Mouse (Mus musculus) mouse trophoblast stem cell (cell line): Measurements from ENCODE around the gene Dok3.

Source experiments
- in situ Hi-C, 2 experiments: fragments of 300-500 bp; cut with MseI, MboI; formaldehyde crosslinking; loops; 2 replicates in 1 of 2; 3 replicates in 1 of 2; pipeline ENCODE4 v1.15.1; 2025

The Dok3 gene

DNA sequence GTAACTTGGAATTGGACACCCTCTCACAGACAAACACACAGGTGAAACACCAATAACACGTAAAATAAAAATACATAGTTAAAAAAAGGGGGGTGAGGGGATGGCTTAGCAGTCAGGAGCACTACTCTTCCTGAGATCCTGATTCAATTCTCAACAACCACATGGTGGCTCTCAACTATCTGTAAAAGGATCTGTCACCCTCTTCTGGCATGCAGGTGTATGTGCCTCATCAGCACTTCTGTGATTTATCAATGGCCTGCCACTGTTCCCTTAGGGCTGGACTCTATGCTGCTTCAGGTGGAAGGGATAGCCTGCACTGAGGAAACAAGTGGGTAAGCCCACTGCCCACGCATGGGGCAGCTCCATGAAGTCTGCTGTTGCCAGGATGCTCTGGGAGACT is 11.8 kb upstream of the Dok3 start:
- in situ Hi-C loops: no loop called here

- in situ Hi-C loops: no loop called here
Observed at GRCm38 (mm10) chr13:55536194-55537175, 7.4 kb upstream of the Dok3 start, which contains the start of gene Ddx41. Gene Ddx41, minus strand, starts transcription at chr13:55536658.

DNA sequence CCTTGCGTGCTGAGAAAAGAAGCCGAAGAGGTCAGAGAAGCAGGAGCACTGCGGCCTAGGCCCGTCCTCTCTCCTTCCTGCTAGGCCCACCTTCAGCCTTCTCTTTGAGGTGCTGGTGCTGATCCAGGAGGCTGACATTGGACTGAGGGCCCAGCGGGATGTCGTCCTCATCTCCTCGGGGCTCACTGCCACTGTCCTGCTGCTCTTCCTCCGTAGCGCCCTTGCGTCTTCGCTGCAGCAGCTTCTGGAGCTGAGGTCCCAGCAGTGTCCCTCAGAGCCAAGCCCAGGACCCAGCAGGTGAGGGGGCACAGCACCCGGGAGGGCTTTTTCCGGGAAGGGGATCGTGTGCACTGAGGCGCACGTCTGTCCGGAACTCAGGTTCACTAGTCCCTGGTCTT is 6.7 kb upstream of the Dok3 start:
- in situ Hi-C loops: no loop called here

DNA sequence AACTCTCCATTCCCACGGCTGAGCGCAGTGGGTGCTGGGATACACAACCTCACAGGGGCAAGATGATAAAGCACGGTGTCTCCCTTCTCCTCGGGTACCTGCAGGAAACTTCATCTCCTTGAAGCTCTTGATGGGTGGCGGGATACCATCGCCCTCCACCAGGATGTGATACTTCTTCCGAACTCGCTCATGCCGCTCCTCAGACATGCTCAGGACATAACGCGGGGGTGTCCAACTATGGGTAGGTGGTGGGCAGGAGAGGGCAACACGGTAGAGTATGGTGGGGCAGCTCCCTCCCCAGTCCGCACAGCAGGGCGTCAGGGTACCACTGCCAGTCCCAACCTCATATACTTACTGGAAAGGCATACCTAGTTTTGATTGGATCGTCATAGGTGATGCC is 6.1 kb upstream of the Dok3 start:
- in situ Hi-C loops: no loop called here

GRCm38 (mm10) chr13:55527834-55528772 is 993 bp downstream of the Dok3 start:
- in situ Hi-C loops: no loop called here

DNA sequence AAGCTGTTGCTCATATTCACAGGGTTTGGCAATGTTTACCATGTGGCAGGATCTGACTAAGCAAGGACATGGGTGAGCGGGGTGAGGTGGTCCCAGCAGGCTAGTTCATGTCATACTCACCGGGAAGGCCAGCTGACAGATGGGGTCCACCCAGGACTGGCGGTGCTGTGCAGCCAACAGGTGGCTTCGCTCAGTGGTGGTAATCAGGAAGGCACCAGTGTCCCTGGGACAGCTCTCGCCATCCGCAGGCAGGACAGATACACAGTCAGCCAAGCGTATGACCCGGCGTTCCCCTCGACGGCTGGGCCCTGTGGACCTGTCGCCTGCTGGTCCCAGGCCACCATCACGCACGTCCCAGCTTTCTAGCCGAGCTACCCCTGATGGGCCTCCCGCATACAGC is 1.9 kb downstream of the Dok3 start:
- in situ Hi-C loops: no loop called here

DNA sequence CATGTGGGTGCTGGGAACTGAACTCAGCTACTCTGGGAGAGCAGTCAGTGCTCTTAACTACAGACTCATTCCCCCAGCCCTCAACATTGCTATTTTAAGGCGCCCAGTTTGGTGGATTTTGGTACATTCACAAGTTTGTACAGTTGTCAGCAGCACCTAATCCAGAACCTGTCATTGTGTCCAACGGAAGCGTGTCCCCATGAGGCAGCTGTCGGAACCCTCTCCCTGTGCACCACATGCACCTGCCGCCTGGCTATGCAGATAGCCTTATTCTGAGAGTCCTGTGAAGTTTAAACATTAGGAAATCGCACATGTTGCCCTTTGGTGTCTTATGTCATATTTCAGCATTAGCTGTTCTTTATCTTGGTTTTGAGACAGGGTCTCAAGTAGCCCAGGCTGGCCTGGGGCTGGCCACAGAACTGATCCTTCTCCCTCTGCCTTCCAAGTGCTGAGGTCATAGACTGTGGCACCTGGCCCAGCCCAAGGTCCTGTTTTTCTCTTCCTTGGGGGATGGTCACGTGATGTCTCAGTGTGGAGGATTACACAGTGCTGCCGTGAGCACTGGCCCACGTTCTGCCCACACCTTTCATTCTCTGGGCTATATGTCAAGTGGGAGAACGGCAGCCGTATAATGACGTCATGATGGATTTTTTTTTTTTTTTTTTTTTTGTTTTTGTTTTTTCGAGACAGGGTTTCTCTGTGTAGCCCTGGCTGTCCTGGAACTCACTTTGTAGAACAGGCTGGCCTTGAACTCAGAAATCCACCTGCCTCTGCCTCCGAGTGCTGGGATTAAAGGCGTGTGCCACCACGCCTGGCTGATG is 3.2 kb downstream of the Dok3 start:
- in situ Hi-C loops: no loop called here

GRCm38 (mm10) chr13:55523951-55524600 is 5.0 kb downstream of the Dok3 start:
- in situ Hi-C loops: loop anchor here in 1 of 2 experiments (5.0 kb wide), 1 partner anchor 47 kb away; no protein-coding TSS in a partner anchor

DNA sequence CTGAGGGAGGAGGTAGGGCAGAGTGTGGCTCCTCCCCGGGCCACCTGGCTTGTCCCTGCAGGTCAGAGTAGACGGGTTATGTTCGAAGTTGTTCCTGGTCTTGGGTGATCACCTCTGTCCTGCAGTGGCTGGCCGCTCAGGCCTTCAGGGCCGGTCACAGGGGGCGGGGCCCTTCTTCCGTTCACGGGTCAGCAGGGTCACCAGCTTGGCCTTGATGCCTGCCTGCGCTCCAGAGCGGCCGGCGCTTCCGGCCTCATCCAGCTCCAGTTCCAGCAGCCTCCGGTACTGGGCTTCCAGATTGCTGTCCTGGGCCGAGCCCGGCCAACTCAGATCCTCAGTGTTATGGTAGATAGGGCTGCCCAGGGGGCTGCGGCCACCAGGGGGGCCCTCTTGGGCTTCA is 5.8 kb downstream of the Dok3 start:
- in situ Hi-C loops: loop anchor here in 1 of 2 experiments (5.0 kb wide), 1 partner anchor 46 kb away; no protein-coding TSS in a partner anchor

DNA sequence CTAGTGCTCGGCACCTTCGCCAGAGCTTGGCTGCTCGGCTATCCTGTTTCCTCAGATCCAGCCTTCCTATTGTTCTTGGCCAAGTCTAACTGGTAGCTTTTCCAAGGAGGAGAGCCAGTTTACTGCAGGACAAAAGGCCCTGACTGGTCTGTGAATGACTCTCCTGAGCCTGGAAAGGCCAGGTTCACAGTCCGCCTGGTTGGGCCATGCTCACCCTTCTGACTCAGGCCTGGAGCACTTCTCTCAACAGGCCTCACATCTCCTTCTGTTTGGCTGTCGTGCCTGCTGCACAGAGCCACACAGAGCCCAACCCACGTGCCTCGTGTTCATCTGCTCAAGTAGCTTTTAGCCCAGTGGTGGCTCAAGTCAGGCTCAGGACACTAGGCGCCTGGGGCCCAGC is 6.4 kb downstream of the Dok3 start:
- in situ Hi-C loops: loop anchor here in 1 of 2 experiments (5.0 kb wide), 1 partner anchor 45 kb away; no protein-coding TSS in a partner anchor

DNA sequence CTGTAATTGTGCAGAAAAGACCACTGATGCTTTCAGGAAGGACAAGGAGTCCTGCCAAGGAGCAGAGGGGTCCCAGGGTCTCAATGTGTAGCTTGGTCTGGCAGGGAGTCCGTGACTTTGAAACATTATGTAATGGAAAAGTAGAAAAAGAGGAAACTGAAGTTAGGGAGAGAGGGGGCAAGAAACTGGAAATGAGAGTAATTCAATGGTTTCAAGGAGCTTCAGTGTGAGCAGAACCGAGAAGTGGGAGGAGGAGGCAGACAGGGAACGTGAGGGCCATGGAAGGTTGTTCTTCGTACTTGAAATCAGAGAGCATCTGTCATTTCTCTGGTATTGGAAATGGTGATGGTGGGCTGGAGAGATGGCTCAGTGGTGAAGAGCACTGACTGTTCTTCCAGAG is 9.5 kb downstream of the Dok3 start:
- in situ Hi-C loops: loop anchor here (5.0 kb wide), 1 partner anchor 42 kb away; no protein-coding TSS in a partner anchor

GRCm38 (mm10) chr13:55516955-55517354 is 12.1 kb downstream of the Dok3 start:
- in situ Hi-C loops: loop anchor here in 1 of 2 experiments (5.0 kb wide), 1 partner anchor 40 kb away; no protein-coding TSS in a partner anchor

GRCm38 (mm10) chr13:55513828-55514227 is 15.3 kb downstream of the Dok3 start:
- in situ Hi-C loops: no loop called here

GRCm38 (mm10) chr13:55513111-55513748 is 15.9 kb downstream of the Dok3 start, which contains the start of gene Pdlim7:
Gene Pdlim7, minus strand, starts transcription at chr13:55513676.
- in situ Hi-C loops: no loop called here

DNA sequence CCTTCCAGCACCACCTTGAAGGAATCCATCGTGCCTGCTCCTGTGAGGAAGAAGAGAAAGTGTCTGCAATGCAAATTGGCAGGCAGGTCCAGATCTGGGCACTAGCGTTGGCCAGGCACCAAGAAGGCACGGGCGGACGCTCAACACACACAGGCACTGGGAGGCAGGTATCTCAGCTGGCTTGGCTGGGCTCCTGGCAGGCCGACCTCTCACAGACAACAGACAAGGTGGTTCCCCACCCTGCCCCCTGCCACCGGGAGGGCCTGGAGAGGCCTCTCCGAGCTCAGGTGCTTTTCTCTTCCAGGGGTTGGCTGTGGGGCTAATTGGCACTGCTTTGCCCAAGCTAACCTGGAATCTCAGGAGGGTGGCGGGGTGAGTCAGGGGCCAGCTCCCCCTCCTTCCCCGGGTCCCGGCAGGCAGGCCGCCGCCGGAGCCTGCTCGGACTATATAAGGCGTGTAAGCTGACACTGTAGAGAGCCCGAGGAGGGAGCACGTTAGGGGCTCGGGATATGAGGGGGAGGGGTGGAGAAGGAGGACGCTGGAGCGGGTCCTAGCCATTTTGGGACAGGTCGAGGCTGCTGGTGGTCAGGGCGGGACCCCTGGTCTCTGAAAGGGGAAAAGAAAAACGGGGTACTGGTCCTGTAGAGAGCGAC is 16.6 kb downstream of the Dok3 start:
- in situ Hi-C loops: no loop called here

DNA sequence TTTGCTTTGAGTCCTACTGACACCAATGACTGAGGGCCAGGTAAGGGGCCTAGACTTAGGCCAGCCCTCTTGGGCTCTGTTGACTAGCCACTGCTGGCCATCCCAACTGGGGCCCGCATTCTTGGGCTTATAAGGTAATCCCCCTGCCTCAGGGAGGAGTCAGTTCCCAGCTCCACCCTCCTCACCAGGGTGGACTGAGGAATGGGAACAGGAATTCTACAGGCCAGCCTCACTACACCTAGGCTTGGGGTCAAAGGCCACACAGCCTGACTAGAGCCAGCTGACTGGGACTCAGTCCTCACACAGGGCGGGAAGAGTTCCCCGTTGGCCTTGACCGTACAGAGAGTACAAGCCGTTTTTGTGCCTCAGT is 17.6 kb downstream of the Dok3 start:
- in situ Hi-C loops: no loop called here

- in situ Hi-C loops: no loop called here
Observed at GRCm38 (mm10) chr13:55510668-55511491, 18.2 kb downstream of the Dok3 start.

DNA sequence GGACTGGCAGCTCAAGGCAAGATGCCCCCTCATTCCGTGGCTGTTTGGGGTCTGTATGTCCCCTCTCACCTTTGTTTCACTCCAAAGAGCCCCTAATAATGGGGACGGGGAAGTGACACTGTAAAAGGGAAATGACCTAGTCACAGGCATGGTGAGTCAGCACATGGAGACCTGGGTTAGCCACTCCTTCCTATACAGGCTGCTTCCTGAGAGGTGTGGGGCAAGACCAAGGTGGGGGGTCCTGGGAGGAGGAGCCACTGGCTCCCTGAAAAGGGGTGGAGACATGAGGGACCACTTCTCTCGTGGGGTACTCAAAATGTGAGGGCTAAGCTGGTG is 18.8 kb downstream of the Dok3 start:
- in situ Hi-C loops: no loop called here

DNA sequence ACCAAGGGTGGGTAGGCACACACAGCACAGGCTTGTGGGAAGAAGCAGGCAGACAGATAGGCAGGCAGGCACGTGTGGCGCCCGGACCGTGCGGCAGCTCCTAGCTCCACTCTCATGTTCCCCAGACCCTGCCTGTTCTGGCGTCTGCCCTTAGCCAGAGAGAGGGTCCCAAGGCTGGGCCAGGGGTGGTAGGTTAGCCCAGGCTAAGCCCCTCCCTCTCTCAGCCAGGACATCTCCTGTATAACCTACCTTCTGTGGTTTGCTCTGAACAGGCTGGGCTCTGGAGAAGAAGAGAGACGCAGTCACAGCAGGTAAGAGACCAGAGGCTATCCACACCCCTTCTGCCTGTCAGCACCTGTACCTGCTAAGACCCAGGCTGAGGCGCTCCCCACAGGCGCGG is 20.6 kb downstream of the Dok3 start:
- in situ Hi-C loops: no loop called here
